Mouse (Mus musculus): ENCODE measurements around the gene Paf1.

DNA sequence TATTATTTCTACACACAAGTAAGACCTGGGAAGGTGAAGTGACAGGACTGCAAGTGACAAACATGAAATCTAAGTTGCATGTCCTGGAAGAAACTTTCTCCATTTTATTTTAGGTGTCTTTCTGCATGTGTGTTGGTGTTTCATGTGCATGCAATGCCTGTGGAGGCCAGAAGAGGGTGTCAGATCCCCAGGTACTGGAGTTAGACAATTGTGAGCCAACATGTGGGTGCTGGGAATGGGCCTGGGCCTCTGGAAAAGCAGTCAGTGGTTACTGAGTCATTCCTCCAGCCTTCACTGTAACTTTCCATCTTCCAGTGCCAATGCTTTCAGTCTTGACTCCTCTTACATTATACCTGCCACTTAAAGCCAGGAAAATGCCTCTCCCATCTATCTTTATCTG lies 24.6 kb downstream of the Paf1 start:
- no peak for TF ChIP-seq CTCF (IDR thresholded peaks at IDR 0.05; ENCODE audit: insufficient read depth, low read length)
- TF ChIP-seq POLR2A (IDR thresholded peaks at IDR 0.05; ENCODE audit: borderline replicate concordance, extremely low read depth, low read depth, low read length), result no peak

Measured in lung, adult 2 months (tissue).